ENCODE assay signal across 13 mouse cellular contexts in the genomic region with DNA sequence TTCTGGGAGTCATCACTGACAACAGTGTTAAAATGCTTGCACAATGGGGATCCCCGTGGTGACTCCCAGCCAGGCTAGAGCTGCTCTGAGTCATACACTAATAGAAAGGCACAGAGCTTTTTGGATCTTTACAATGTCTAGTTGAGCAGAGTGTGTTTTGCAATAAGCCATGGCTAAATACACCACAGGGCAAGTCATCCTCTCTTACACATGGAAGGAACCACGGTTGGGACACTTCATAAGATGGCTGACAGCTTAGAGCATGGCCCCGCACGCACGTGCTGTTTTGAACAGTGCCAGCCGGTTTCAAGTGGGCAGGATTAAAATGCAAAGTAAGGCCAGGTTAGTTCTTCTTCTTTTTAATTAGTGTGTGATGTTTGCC.
DNase-seq lines count a peak whose midpoint lies in the region; ATAC-seq lines count a peak whose summit lies in the region.
"Had no signal": no experiment of that assay in that cellular context is flagged by ENCODE, and none has a peak within 500 bp of the region (broad histone marks: within the 10 kb centered on the region; RNA-seq: fewer than 3 reads in every experiment).

No protein-coding gene starts in this region.

- H3K9ac ChIP-seq in intestine, embryonic 14.5 days (ENCODE audit: low read length) = no peak overlapping the region
- H3K9ac ChIP-seq in intestine, embryonic 15.5 days = no peak overlapping the region
- H3K9ac ChIP-seq: liver, embryonic 14.5 days had no signal

- DNase-seq in intestine, embryonic 14.5 days (ENCODE audit: low spot score) = peak; percentile 20
- DNase-seq in B cell, adult 2 months = peak; percentile 73 to 75
- peak; percentile 64 for DNase-seq in adipocyte (ENCODE audit: low spot score)
- DNase-seq in left cerebral cortex, postnatal 4 days = no peak
- DNase-seq in thymus, postnatal 14 days = no peak
- DNase-seq: cerebellum, adult 8-10 months; kidney, postnatal 10 days had no signal

- no peaks in the 10 kb centered on the region for H3K9me3 ChIP-seq in intestine, embryonic 14.5 days (ENCODE audit: control insufficient read depth, low read length)
- H3K9me3 ChIP-seq in intestine, embryonic 15.5 days = no peaks in the 10 kb centered on the region
- H3K9me3 ChIP-seq: heart, embryonic 10.5 days had no signal

- 83% methylated on average over 6 of the region's 6 CpGs for WGBS in intestine, embryonic 14.5 days
- WGBS in intestine, embryonic 15.5 days = 83% methylated on average over 6 of the region's 6 CpGs

- intact Hi-C loops in left cerebral cortex, postnatal 4 days (cut with DNase I) = no loop called here

- no peak overlapping the region for H3K4me2 ChIP-seq in intestine, embryonic 14.5 days (ENCODE audit: low read length)
- H3K4me2 ChIP-seq in intestine, embryonic 15.5 days (replicated peaks) = no peak overlapping the region

- no peaks in the 10 kb centered on the region for H3K27me3 ChIP-seq in intestine, embryonic 14.5 days (replicated peaks; ENCODE audit: control insufficient read depth, insufficient read depth, low read length)
- H3K27me3 ChIP-seq in intestine, embryonic 15.5 days (replicated peaks) = no peaks in the 10 kb centered on the region

- no peak overlapping the region for H3K27ac ChIP-seq in intestine, embryonic 14.5 days (ENCODE audit: low read depth)
- H3K27ac ChIP-seq in intestine, embryonic 15.5 days = no peak overlapping the region
- H3K27ac ChIP-seq: heart, embryonic 10.5 days; left cerebral cortex, adult 2 months; liver, embryonic 14.5 days had no signal

- no peak for ATAC-seq in intestine, embryonic 14.5 days (replicated peaks; ENCODE audit: low FRiP score, low TSS enrichment, low read depth)
- ATAC-seq in intestine, embryonic 15.5 days = no peak
- peak; percentile 72 for ATAC-seq in monocyte, adult 5-6 weeks (replicated peaks; ENCODE audit: insufficient number of reproducible peaks, low FRiP score, low TSS enrichment, poor library complexity, severe bottlenecking)
- ATAC-seq: forebrain, embryonic 16.5 days had no signal

- no peak overlapping the region for H3K4me3 ChIP-seq in intestine, embryonic 14.5 days (ENCODE audit: low read depth, low read length)
- no peak overlapping the region for H3K4me3 ChIP-seq in intestine, embryonic 15.5 days (replicated peaks)
- H3K4me3 ChIP-seq: heart, embryonic 10.5 days; left cerebral cortex, adult 2 months had no signal

- no peaks in the 10 kb centered on the region for H3K36me3 ChIP-seq in intestine, embryonic 14.5 days (ENCODE audit: control insufficient read depth, insufficient read depth, low read length)
- H3K36me3 ChIP-seq in intestine, embryonic 15.5 days = no peaks in the 10 kb centered on the region
- H3K36me3 ChIP-seq: heart, embryonic 10.5 days had no signal

- H3K4me1 ChIP-seq in intestine, embryonic 14.5 days (replicated peaks; ENCODE audit: control insufficient read depth, insufficient read depth, low read length) = no peaks in the 10 kb centered on the region
- no peaks in the 10 kb centered on the region for H3K4me1 ChIP-seq in intestine, embryonic 15.5 days (replicated peaks)

Comparison
In these comparisons a context has a peak if more than half of its experiments do, and no peak if none do; other contexts are left out.
1. DNase-seq: peak in intestine, embryonic 14.5 days (single experiment), B cell, adult 2 months (2 of 2) and adipocyte (single experiment); none in left cerebral cortex, postnatal 4 days (single experiment) and thymus, postnatal 14 days (single experiment).